Mouse (Mus musculus) brown adipose tissue, adult 24 weeks (tissue): ENCODE measurements around the gene Dock3. TPM values are rescaled to one million over a fixed set of nuclear protein-coding genes. Genes with fewer than 3 reads are reported as not detected.

Experiments used
- H3K27ac ChIP-seq: fragments of 200-500 bp; replicated peaks from 2 replicates; pipeline ENCODE4 v1.5.1; 2012; ENCODE audit warnings: low read depth, mild to moderate bottlenecking, low read length
- H3K4me1 ChIP-seq: fragments of 200-500 bp; 2 replicates; pipeline ENCODE4 v1.6.1; 2012; ENCODE audit warnings: low read length, mixed read lengths; ENCODE audit not compliant: control insufficient read depth, insufficient read depth, insufficient read length
- H3K4me3 ChIP-seq: fragments of 200-500 bp; 2 replicates; pipeline ENCODE4 v1.5.1; 2012; ENCODE audit warnings: low read depth, mild to moderate bottlenecking, low read length, moderate library complexity; ENCODE audit not compliant: insufficient read depth
- polyA plus RNA-seq: library from polyadenylated mRNA; stranded (reverse); fragments of >200 nt; gene quantifications from 2 replicates; pipeline ENCODE4 v1.2.4, GENCODE M21; 2012; ENCODE audit not compliant: missing spikeins, insufficient read depth, insufficient read length

Gene Dock3
- polyA plus RNA-seq, 1 experiment, result not detected

DNA sequence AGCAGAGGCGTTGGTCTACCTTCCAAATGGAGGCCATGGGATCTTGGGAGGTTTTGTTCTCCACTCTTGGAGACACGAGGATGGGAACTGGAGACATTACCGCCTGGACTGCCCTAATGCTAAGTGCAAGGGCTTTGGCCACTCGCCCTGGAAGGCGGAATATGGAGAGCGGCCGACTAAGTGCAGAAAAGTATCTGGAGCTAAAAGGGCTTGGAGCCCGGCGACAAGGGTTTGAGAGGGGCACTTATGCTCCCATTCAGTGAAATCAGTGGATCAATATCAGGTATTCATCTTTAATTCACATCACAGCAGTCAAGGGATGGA is 339.2 kb downstream of the Dock3 start:
- H3K27ac ChIP-seq, result peak overlapping the region; percentile 74
- peak overlapping the region; percentile 88 for H3K4me3 ChIP-seq
- no peaks in the 10 kb centered on the region for H3K4me1 ChIP-seq

DNA sequence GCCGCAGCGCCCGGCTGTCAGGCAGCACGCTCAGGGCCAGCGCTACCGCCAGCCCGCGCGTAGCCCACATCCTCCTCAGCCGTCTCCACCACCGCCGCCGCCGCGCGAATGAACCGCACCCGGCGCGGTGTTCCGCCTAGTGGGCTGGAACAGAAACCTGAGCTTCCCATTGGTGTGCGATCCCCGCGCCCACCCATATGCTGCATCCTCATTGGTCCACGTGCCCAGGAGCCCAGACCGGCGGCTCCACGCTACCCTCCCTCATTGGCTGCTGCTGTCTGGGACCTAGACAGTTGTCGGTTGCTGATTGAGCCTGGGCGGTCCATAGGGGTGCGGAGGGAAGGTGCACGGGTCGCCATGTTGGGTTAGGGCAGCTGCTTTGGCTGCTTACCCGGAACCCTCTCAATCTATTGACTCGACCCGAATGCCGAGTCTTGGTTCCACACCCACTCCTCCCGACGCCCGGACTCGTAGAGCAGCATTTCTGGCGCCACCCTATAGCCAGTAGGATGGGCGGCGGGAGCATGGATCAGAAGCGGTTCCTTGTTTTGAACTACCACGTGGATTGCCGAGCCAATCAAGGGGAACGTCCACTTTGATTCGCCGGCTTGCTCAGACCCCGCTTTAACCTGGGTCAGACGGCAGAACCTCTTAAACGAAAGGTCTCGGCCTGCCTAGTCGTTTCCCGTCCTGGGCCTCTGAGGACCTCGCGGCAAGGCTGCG is 339.7 kb downstream of the Dock3 start, which contains the start of gene Manf:
Manf (minus strand) TSS at position 151 of the 723 bp plus-strand sequence.
- H3K4me1 ChIP-seq, result no peaks in the 10 kb centered on the region
- peak within 1 kb of the TSS; percentile 94 for H3K4me3 ChIP-seq
- H3K27ac ChIP-seq, result peak within 1 kb of the TSS; percentile 79

DNA sequence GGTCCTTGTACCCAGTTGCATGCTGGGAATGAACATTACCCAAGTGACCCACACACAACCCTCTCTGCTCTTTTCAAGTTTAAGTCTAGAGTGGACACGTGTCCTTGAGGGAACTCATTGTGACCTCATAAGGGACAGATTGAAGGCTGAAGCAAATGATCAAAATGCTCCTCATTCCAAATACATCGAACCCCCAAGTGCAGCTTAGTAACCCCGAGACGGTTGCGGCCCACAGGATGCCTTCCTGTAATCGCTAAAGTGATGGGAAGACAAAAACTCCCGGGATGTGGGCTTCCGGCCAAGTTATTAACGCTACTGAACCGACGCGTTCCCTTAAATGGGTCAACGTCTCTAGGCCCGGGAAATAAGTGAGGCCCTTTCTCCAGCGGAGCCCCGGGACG is 340.4 kb downstream of the Dock3 start:
- H3K4me3 ChIP-seq, result peak overlapping the region; percentile 94
- H3K27ac ChIP-seq, result peak overlapping the region; percentile 41
- H3K4me1 ChIP-seq, result no peaks in the 10 kb centered on the region

GRCm38 (mm10) chr9:106890496-106891240 is 341.0 kb downstream of the Dock3 start:
- H3K27ac ChIP-seq, result 0 out of 2 replicates have a peak overlapping the region, but pooled peaks have one; percentile 35
- peak overlapping the region; percentile 94 for H3K4me3 ChIP-seq

DNA sequence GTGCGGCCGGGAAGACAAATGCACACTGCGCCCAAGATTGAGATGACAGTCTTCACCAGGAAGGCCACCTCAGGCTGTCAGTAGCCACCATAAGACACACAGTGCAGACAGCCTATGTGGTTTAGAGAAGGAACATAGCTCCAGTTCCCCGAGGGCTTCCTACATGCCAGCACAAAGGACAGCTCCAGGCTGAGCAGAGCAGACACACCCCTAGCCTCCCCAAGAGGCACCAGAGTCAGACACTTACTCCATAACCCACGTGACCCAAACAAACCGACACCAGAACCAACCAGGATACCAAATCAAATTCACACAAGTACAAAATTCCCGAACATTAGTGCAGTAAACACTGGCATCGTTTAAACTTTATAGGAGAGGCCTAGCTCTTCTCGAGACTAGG is 342.4 kb downstream of the Dock3 start:
- Histone ChIP-seq H3K4me1 (peaks cover 11% of the 10 kb centered on the region), H3K4me3 (no peak overlapping the region)

More at GRCm38 (mm10) chr9:106890496-106891240, 341.0 kb downstream of the Dock3 start:
- H3K4me1 ChIP-seq, result peaks cover 2% of the 10 kb centered on the region

DNA sequence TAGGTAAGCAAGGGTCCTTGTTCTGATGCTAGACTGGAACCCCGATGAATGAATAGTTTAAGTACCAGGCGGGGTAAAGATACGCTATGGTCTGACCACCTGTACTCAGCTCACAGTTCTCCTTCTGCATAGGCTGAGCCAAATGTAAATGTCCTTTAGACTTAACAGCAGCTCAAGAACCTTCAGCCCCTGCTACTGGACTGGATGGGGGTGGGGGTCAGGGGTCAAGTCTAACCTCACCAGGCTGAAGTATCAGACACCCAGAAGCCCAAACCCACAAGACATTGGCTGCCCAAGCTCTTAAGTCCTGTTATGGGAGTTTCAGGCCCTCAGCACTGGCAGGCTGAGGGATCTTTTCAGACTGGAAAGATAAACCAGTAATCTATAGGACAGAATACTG is 343.4 kb downstream of the Dock3 start:
- peaks cover 11% of the 10 kb centered on the region for H3K4me1 ChIP-seq
- H3K4me3 ChIP-seq, result no peak overlapping the region
- H3K27ac ChIP-seq, result no peak overlapping the region

More for the DNA sequence above, 342.4 kb downstream of the Dock3 start:
- no peak overlapping the region for H3K27ac ChIP-seq

GRCm38 (mm10) chr9:106886828-106887702 is 344.6 kb downstream of the Dock3 start, which contains the start of gene Rbm15b:
Rbm15b (minus strand) TSS chr9:106887428.
- H3K27ac ChIP-seq, result peak within 1 kb of the TSS; percentile 48
- peak within 1 kb of the TSS; percentile 78 for H3K4me3 ChIP-seq
- H3K4me1 ChIP-seq, result peaks cover 11% of the 10 kb centered on the region

- H3K4me1 ChIP-seq, result peaks cover 11% of the 10 kb centered on the region
- no peak overlapping the region for H3K27ac ChIP-seq
- peak overlapping the region; percentile 78 for H3K4me3 ChIP-seq
Measured at GRCm38 (mm10) chr9:106885901-106886731, 345.6 kb downstream of the Dock3 start.

- Histone ChIP-seq H3K4me3 (peak overlapping the region; percentile 78), H3K4me1 (peaks cover 11% of the 10 kb centered on the region), H3K27ac (no peak overlapping the region)
Measured at GRCm38 (mm10) chr9:106884996-106885900, 346.5 kb downstream of the Dock3 start.

DNA sequence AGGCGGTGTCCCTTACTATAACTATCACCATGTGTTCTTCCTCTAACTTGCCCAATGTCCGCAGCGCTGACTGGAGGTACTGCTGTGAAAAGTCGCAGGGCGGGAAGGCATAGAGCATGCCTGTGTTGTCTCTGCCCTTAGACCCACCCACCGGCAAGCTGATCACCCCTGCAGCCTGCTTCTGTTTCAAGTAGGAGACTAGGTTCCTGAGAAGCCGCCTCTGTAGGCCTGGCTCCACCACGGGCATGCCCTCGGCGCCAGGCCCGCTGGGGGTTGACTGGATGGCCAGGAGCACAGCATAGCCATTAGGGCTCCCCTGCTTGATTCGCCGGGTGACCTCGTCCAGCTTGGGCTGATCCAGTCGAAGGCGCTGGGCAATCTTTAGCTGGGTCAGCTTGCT is 347.4 kb downstream of the Dock3 start:
- Histone ChIP-seq H3K4me1 (peaks cover 11% of the 10 kb centered on the region), H3K4me3 (no peak overlapping the region), H3K27ac (no peak overlapping the region)

- peaks cover 11% of the 10 kb centered on the region for H3K4me1 ChIP-seq
Measured at GRCm38 (mm10) chr9:106883085-106883484, 348.6 kb downstream of the Dock3 start.

DNA sequence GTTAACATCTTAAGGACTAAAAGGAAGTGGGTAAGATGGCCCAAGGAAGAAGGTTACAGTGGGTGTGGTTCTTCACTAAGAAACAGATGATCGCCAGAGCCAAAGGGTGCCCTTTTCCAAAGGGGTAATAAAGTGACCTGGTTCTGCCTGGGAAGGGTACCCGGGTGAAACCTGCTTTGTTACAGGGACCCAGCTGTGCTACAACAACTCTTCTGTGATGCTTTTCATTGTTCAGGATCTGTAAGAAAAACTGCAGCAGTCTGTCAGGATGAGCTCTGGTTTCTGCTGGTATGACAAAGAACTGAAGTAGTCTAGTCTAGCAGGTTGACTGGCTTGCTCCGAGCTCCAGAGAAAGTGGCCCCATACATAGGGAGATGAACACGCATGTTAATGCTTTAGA is 349.5 kb downstream of the Dock3 start:
- Histone ChIP-seq H3K4me1 (peaks cover 11% of the 10 kb centered on the region), H3K27ac (no peak overlapping the region)

More at GRCm38 (mm10) chr9:106883085-106883484, 348.6 kb downstream of the Dock3 start:
- H3K4me3 ChIP-seq, result no peak overlapping the region
- no peak overlapping the region for H3K27ac ChIP-seq

DNA sequence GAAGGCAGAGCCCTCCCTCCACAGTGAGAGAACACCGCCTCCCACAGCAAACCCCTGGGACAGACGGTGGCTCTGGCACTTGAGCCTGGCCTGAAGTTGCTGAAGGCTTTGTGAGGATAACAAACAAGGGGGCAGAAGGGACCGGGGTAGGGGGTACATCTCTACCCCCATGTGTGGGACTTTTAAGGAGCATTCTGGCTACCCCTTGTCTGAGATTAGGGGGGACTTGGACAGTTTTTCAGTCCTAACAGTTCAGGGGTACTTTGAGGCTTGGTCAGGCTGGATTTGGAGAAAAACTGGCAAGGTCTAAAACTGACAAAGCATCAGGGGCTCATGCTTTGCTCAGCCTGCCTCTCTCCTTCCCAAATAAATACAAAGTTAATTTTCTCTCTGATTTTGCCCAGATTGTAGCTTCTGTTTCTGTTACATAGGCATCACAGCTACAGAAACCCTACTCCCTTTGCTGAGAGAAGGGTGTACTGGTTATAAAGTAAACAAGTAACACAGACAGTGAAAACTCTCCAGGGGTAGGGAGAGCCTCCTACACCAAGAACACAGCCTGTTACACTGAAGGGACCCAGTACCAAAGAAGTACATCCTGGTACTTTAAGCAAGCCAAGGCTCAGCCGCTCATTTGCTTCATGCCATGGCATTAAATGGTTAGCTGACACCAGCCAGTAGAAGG is 350.5 kb downstream of the Dock3 start:
- H3K27ac ChIP-seq, result no peak overlapping the region
- H3K4me1 ChIP-seq, result peaks cover 11% of the 10 kb centered on the region
- no peak overlapping the region for H3K4me3 ChIP-seq

More for the DNA sequence above, 349.5 kb downstream of the Dock3 start:
- H3K4me3 ChIP-seq, result no peak overlapping the region
